Mouse (Mus musculus): ENCODE data around the gene Alppl2.

Alppl2 gene

DNA sequence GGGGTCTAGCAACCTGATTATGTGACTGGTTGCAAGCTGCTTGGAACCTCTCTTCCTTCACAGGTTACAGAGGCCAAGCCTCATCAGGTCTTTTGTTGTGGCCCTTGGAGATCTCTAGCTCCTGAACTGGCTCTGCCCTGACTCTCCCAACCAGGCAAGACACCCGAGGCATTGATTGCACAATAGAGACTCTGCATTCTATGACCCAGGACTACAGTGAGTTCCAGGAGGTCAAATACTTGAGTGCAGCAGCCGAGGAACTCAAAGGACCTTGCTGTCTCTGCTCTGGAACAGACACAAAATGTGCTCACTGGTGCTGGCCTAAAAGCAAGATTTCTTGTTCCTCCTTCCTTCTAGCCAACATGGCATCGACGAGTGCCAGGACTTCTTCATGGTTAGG, 3.5 kb downstream of the Alppl2 start:
- no peak for DNase-seq (ENCODE audit: low read depth, low spot score)
- Histone ChIP-seq H3K27me3 (ENCODE audit: control insufficient read depth, insufficient read depth, low read length, poor library complexity, severe bottlenecking) (no peaks in the 10 kb centered on the region), H3K36me3 (ENCODE audit: control insufficient read depth, insufficient read depth, low read length, poor library complexity, severe bottlenecking) (no peaks in the 10 kb centered on the region)

DNA sequence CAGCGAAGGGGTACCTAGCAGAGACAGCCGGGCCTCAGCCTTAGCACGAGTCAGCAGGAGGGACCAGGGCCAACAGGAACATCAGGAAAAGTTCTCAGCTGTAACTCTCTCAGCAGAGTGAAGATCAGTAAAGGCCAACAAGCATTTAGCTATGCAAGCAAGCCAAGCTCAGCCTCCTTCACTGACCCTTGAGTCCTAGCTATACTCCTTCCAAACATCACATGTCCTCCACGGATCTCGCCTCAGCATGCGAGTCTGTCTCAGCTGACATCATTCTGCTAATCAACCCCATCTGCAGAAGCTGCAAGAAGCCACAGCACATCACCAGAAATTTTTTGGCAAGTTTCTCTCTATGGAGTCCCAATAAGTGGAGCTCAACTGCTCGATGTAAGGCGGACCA, 16.0 kb downstream of the Alppl2 start:
- H3K27me3 ChIP-seq (ENCODE audit: control insufficient read depth, insufficient read depth, low read length, poor library complexity, severe bottlenecking): no peaks in the 10 kb centered on the region
- no peak for DNase-seq (ENCODE audit: low read depth, low spot score)
- no peaks in the 10 kb centered on the region for H3K36me3 ChIP-seq (ENCODE audit: control insufficient read depth, insufficient read depth, low read length, poor library complexity, severe bottlenecking)

DNA sequence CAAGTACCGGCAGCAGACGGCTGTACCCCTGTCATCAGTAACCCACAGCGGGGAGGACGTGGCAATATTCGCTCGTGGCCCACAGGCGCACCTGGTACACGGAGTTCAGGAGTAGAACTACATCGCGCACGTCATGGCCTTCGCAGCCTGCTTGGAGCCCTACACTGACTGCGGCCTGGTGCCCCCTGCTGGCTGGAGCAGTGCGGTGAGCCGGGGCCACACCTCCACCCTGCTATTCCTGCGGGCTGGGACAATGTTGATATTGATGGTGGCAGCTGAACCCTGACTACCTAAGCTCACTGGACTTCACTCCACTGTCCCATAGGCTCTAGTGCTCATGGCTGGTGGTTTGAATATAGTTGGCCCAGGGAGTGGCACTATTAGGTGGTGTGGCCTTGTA, 19.0 kb downstream of the Alppl2 start:
- Histone ChIP-seq H3K36me3 (ENCODE audit: control insufficient read depth, insufficient read depth, low read length, poor library complexity, severe bottlenecking) (no peaks in the 10 kb centered on the region), H3K27me3 (ENCODE audit: control insufficient read depth, insufficient read depth, low read length, poor library complexity, severe bottlenecking) (no peaks in the 10 kb centered on the region)
- peak; percentile 36 for DNase-seq (ENCODE audit: low read depth, low spot score)

DNA sequence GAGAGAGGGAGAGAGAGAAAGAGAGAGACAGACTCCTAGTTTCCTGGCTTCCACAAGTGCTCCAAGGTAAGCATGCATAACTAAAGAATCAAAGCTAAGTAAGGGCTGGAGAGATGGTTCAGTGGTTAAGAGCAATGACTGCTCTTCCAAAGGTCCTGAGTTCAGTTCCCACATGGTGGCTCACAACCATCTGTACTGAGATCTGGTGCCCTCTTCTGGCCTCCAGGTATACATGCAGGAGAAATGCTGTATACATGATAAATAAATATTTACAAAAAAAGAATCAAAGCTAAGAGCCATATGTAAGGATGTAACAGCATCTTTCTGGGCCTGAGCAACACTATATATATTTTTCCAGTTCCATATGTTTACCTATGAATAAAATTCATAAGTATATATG, 28.8 kb downstream of the Alppl2 start:
- DNase-seq (ENCODE audit: low read depth, low spot score): no peak
- Histone ChIP-seq H3K27me3 (ENCODE audit: control insufficient read depth, insufficient read depth, low read length, poor library complexity, severe bottlenecking) (no peaks in the 10 kb centered on the region), H3K36me3 (ENCODE audit: control insufficient read depth, insufficient read depth, low read length, poor library complexity, severe bottlenecking) (no peaks in the 10 kb centered on the region)

DNA sequence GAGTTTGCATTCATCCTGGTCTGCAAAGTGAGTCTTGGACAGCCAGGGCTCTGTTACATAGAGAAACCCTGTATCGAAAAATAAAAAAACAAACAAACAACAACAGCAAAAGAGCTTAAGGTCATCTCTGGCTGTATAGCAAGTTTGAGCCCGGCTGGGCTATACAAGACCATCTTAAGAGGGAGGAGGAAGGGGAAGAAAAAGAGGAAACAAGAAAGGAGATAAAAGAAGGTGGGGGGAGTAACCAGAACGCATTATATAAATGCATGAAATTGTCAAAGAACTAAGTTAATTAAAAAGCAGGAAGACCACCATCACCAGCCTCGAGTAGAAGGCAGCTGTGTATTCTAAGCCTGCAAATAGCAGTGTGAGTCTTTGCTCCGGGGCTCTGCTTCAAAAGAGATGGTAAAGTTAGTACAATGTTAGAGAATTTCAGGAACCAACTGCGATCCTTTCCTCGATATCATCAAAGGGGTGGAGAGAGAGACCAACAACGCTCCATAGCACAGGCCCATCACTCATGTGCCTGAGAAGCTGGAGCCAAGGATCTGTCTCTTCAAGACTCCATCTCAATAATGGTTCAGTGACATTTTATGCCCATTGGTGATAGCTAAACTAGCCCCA, 30.6 kb downstream of the Alppl2 start:
- DNase-seq (ENCODE audit: low read depth, low spot score): no peak
- no peaks in the 10 kb centered on the region for H3K36me3 ChIP-seq (ENCODE audit: control insufficient read depth, insufficient read depth, low read length, poor library complexity, severe bottlenecking)
- H3K27me3 ChIP-seq (ENCODE audit: control insufficient read depth, insufficient read depth, low read length, poor library complexity, severe bottlenecking): no peaks in the 10 kb centered on the region

DNA sequence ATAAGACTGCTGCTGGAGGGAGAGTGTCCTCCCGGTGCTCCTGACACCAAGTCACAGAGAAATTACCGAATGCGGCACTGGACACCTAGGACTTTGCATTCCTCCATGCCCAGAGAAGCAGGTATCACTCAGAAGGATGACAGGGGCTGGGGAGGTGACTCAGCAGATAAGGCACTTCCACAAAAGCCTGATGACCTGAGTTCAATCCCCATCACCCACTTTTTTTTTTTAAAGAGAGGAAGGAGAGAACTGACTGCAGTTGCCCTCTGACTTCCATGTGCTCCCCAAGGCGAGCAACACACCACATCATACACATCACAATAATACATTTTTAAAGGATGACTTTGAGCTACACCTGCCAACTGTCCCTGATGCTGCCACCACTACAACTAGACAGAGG, 32.7 kb downstream of the Alppl2 start:
- Histone ChIP-seq H3K36me3 (ENCODE audit: control insufficient read depth, insufficient read depth, low read length, poor library complexity, severe bottlenecking) (no peaks in the 10 kb centered on the region), H3K27me3 (ENCODE audit: control insufficient read depth, insufficient read depth, low read length, poor library complexity, severe bottlenecking) (no peaks in the 10 kb centered on the region)
- no peak for DNase-seq (ENCODE audit: low read depth, low spot score)

DNA sequence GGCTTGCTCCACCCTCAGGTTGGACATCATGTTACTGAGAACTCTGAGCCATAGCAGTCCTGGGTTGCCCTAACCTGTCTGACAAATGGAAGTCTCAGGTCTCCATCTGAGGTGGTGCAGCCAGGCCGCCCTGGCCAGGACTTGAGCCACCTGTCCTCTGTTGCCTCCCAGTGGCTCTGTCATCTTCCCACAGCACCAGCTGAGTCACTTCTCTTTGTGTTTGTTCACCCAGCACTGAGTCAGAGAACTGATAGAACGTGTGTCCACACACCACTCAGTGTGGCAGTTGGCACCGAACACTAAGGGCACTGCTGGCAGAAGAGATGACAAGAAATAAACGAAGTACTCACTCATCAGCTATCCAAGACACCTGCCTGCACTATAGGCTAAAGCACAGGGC, 38.4 kb downstream of the Alppl2 start:
- 0 out of 2 replicates have a peak, but pooled peaks cover 3% of the 10 kb centered on the region for H3K36me3 ChIP-seq (ENCODE audit: control insufficient read depth, insufficient read depth, low read length, poor library complexity, severe bottlenecking)
- H3K27me3 ChIP-seq (ENCODE audit: control insufficient read depth, insufficient read depth, low read length, poor library complexity, severe bottlenecking): no peaks in the 10 kb centered on the region
- DNase-seq (ENCODE audit: low read depth, low spot score): no peak

DNA sequence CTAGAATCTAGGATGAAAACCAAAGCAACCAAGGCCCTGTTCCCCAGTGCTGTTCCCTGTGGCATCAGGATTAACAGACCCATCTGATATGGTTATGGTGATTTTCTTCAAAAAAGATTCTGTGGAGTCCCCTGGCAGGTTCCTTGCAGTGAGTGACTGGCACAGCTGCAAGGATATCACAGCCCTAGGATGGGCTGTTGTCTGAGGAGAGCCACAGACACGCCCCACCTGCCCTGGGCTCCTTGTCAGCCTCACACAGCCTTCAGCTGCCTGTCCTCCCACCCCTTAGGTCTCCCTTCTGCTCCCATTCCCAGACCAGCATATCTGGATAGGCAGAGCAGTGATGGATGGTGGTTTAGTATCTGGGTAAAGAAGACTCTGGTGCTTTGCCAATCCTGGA, 39.0 kb downstream of the Alppl2 start:
- Histone ChIP-seq H3K36me3 (ENCODE audit: control insufficient read depth, insufficient read depth, low read length, poor library complexity, severe bottlenecking) (0 out of 2 replicates have a peak, but pooled peaks cover 3% of the 10 kb centered on the region), H3K27me3 (ENCODE audit: control insufficient read depth, insufficient read depth, low read length, poor library complexity, severe bottlenecking) (no peaks in the 10 kb centered on the region)
- DNase-seq (ENCODE audit: low read depth, low spot score): no peak

DNA sequence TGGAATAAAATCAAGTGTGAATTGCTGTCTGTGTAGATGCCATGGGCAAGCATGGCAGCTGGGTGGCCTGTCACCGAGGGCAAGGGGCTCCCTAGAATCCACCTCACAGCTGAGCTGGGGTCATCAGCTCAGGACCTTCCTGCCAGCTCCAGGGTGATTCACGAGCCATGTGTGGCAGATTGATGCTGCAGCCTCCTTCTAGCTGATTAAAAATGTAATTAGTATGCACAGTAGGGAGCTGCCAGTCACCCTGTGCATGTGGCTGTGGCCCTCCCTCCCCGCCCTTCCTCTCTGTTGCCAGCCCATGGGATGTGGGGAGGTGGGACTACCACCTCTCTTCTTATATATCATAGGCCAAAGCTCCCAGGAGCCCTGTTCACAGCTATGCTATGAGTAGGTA, 39.7 kb downstream of the Alppl2 start:
- H3K27me3 ChIP-seq (ENCODE audit: control insufficient read depth, insufficient read depth, low read length, poor library complexity, severe bottlenecking): no peaks in the 10 kb centered on the region
- no peak for DNase-seq (ENCODE audit: low read depth, low spot score)
- H3K36me3 ChIP-seq (ENCODE audit: control insufficient read depth, insufficient read depth, low read length, poor library complexity, severe bottlenecking): 0 out of 2 replicates have a peak, but pooled peaks cover 3% of the 10 kb centered on the region

DNA sequence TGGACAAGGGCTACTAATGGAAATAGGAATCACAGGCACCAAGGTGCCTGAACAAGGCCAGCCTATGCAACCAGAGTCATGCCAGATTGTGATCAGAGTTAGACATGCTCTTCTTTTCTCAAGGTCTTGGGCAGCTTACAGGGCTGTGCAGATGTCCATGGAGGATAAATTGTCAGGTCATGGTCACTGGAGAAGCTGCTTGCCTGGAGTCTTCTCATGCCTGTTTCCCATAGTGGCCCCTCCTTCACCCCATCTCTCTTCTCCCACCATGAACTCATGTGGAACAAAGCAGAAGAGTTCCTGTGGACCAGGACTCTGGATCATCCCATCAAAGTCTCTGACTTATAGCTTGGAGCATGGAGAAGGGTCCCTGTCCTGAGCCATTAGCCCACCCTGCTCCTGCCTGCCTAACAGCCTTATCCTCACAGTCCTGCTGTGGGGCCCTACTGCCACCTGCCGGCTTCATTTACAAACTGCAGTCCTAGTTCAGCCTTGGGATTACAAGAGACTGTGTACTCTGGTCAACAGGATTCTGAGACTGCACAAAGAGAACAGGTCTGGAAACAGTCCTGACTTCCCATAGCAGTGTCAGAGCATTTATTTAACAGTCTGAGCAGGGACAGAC, 47.8 kb downstream of the Alppl2 start:
- DNase-seq (ENCODE audit: low read depth, low spot score): peak; percentile 69
- Histone ChIP-seq H3K27me3 (ENCODE audit: control insufficient read depth, insufficient read depth, low read length, poor library complexity, severe bottlenecking) (no peaks in the 10 kb centered on the region), H3K36me3 (ENCODE audit: control insufficient read depth, insufficient read depth, low read length, poor library complexity, severe bottlenecking) (no peaks in the 10 kb centered on the region; the same call in 1 of the 2 replicates)

DNA sequence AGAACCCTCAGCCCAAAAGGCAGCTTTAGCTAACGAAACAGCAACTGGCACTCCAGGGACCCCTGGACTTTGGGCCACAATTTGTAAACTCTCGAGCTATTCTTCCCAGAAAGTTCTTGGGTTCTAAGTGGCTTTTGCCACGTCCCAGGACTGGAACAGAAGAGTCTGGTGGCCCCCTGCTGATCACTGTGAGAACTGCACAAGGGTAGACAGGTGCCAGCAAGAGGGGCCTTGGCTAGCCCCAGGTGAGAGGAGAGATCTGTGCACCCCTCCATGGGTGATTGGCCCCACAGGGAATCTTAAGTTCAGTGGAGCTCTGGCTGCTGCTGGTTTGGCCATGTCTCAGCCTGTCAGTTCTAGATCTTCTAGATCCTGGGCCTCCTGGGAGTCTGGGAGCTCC, 48.6 kb downstream of the Alppl2 start:
- Histone ChIP-seq H3K36me3 (ENCODE audit: control insufficient read depth, insufficient read depth, low read length, poor library complexity, severe bottlenecking) (no peaks in the 10 kb centered on the region; the same call in 1 of the 2 replicates), H3K27me3 (ENCODE audit: control insufficient read depth, insufficient read depth, low read length, poor library complexity, severe bottlenecking) (no peaks in the 10 kb centered on the region)
- DNase-seq (ENCODE audit: low read depth, low spot score): peak; percentile 68

DNA sequence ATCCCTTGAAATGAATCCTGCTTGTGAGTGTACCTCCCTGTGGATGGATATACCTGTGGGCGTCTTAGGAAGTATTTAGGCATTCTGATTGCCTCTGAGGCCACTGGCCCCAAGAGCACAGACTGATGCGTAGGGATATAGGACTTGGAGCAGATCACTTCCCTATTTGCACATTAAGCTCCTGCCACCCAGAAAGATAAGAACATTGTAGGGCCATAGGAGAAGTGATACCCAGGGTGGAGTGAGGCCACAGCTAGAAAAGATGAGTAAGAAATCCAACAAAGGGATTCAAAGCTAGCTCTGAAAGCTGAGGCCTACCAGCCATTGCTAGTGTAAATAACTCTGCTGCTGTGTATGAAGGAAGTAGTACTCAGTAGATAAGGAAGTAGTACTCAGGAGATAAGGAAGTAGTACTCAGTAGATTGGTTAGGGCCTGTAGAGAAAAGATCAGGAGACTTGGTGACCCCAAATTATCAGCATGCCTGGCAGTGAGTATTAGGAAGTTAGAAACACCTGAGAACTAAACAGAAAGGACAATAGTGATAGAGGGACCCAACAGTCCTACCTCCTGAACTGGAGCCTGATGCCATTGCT, 51.2 kb downstream of the Alppl2 start:
- Histone ChIP-seq H3K27me3 (ENCODE audit: control insufficient read depth, insufficient read depth, low read length, poor library complexity, severe bottlenecking) (no peaks in the 10 kb centered on the region), H3K36me3 (ENCODE audit: control insufficient read depth, insufficient read depth, low read length, poor library complexity, severe bottlenecking) (no peaks in the 10 kb centered on the region)
- no peak for DNase-seq (ENCODE audit: low read depth, low spot score)
